9 mouse cellular contexts compared by ENCODE assay signal in genomic region chr11:106391546-106392188, GRCm38 (mm10). TPM values are rescaled to one million over a fixed set of nuclear protein-coding genes. Genes with fewer than 3 reads are reported as not detected.
A peak's percentile ranks its signal among the peaks of the same experiment; 100 is the strongest.
DNase-seq lines count a peak whose midpoint lies in the region; ATAC-seq lines count a peak whose summit lies in the region.
"Had no signal": no experiment of that assay in that cellular context is flagged by ENCODE, and none has a peak within 500 bp of the region (broad histone marks: within the 10 kb centered on the region; RNA-seq: fewer than 3 reads in every experiment).

No protein-coding gene starts in this region.

- H3K9me3 ChIP-seq in embryonic facial prominence, embryonic 14.5 days (ENCODE audit: control insufficient read depth, low read length): no peaks in the 10 kb centered on the region
- H3K9me3 ChIP-seq in heart, embryonic 10.5 days: no peaks in the 10 kb centered on the region
- H3K9me3 ChIP-seq in liver, embryonic 11.5 days (ENCODE audit: control insufficient read depth, low read length): no peaks in the 10 kb centered on the region
- no peaks in the 10 kb centered on the region for H3K9me3 ChIP-seq in stomach, embryonic 14.5 days (ENCODE audit: control insufficient read depth, low read depth, low read length)
- H3K9me3 ChIP-seq: heart, embryonic 13.5 days had no signal

- peaks cover 10% of the 10 kb centered on the region; the same call in 1 of the 2 replicates for H3K4me1 ChIP-seq in embryonic facial prominence, embryonic 14.5 days (ENCODE audit: control insufficient read depth, insufficient read depth, low read length)
- H3K4me1 ChIP-seq in heart, embryonic 10.5 days: peaks cover 9% of the 10 kb centered on the region; the same call in 1 of the 2 replicates
- peaks cover 34% of the 10 kb centered on the region for H3K4me1 ChIP-seq in liver, embryonic 11.5 days (replicated peaks; ENCODE audit: control insufficient read depth, insufficient read depth, low read length)
- H3K4me1 ChIP-seq in stomach, embryonic 14.5 days (ENCODE audit: control insufficient read depth, insufficient read depth, low read length): no peaks in the 10 kb centered on the region

- peak; percentile 52 to 73 for DNase-seq in CD8-positive naive resting alpha-beta T cell, adult 2 months (ENCODE audit: low read depth in 2 of 2, low spot score in 2 of 2)
- DNase-seq in adrenal gland, postnatal 36 days: peak; percentile 62 to 73
- DNase-seq in embryonic facial prominence, embryonic 14.5 days (ENCODE audit: low spot score): peak; percentile 79
- peak; percentile 84 for DNase-seq in heart, embryonic 10.5 days (ENCODE audit: low spot score)
- peak; percentile 85 for DNase-seq in kidney, postnatal 10 days
- peak; percentile 61 for DNase-seq in liver, embryonic 11.5 days (ENCODE audit: low spot score)
- peak; percentile 72 to 80 for DNase-seq in natural killer cell, adult 2 months (ENCODE audit: low spot score in 2 of 2)

- no peak overlapping the region for H3K9ac ChIP-seq in embryonic facial prominence, embryonic 14.5 days (ENCODE audit: low read depth, low read length)
- H3K9ac ChIP-seq in liver, embryonic 11.5 days (ENCODE audit: low read depth, low read length): no peak overlapping the region
- H3K9ac ChIP-seq in stomach, embryonic 14.5 days (replicated peaks; ENCODE audit: low read depth, low read length): no peak overlapping the region
- H3K9ac ChIP-seq: heart, embryonic 13.5 days had no signal

- no peak overlapping the region for H3K27ac ChIP-seq in embryonic facial prominence, embryonic 14.5 days (replicated peaks; ENCODE audit: low read depth, low read length)
- no peak overlapping the region for H3K27ac ChIP-seq in heart, embryonic 10.5 days
- 0 out of 2 replicates have a peak overlapping the region, but pooled peaks have one; percentile 52 for H3K27ac ChIP-seq in liver, embryonic 11.5 days (ENCODE audit: low read depth, low read length)
- no peak overlapping the region for H3K27ac ChIP-seq in stomach, embryonic 14.5 days (ENCODE audit: low read length)
- H3K27ac ChIP-seq: heart, embryonic 13.5 days had no signal

- ATAC-seq in embryonic facial prominence, embryonic 14.5 days (ENCODE audit: low read depth): peak; percentile 78
- ATAC-seq in liver, embryonic 11.5 days (replicated peaks; ENCODE audit: low FRiP score): peak; percentile 42
- 0 out of 2 replicates have a peak, but pooled peaks have one; percentile 30 for ATAC-seq in stomach, embryonic 14.5 days (ENCODE audit: insufficient number of reproducible peaks, insufficient read depth, low FRiP score, low read depth)

- 30% methylated on average over 6 of the region's 6 CpGs for WGBS in embryonic facial prominence, embryonic 14.5 days
- WGBS in heart, embryonic 10.5 days: 32% methylated on average over 6 of the region's 6 CpGs
- WGBS in liver, embryonic 11.5 days: 34% methylated on average over 6 of the region's 6 CpGs
- WGBS in stomach, embryonic 14.5 days: 31% methylated on average over 6 of the region's 6 CpGs

- H3K27me3 ChIP-seq in embryonic facial prominence, embryonic 14.5 days (replicated peaks; ENCODE audit: control insufficient read depth, insufficient read depth, low read length): no peaks in the 10 kb centered on the region
- no peaks in the 10 kb centered on the region for H3K27me3 ChIP-seq in heart, embryonic 10.5 days (ENCODE audit: insufficient read depth, poor library complexity, severe bottlenecking)
- H3K27me3 ChIP-seq in liver, embryonic 11.5 days (replicated peaks; ENCODE audit: control insufficient read depth, insufficient read depth, low read length): no peaks in the 10 kb centered on the region
- H3K27me3 ChIP-seq in stomach, embryonic 14.5 days (ENCODE audit: control insufficient read depth, insufficient read depth, low read length): no peaks in the 10 kb centered on the region
- H3K27me3 ChIP-seq: heart, embryonic 13.5 days had no signal

- 0 out of 2 replicates have a peak, but pooled peaks cover 4% of the 10 kb centered on the region for H3K36me3 ChIP-seq in embryonic facial prominence, embryonic 14.5 days (ENCODE audit: control insufficient read depth, insufficient read depth, low read length)
- H3K36me3 ChIP-seq in heart, embryonic 10.5 days: 0 out of 2 replicates have a peak, but pooled peaks cover 4% of the 10 kb centered on the region
- no peaks in the 10 kb centered on the region; the same call in 1 of the 2 replicates for H3K36me3 ChIP-seq in liver, embryonic 11.5 days (ENCODE audit: control insufficient read depth, insufficient read depth, low read length)
- H3K36me3 ChIP-seq in stomach, embryonic 14.5 days (ENCODE audit: control insufficient read depth, insufficient read depth, low read length): no peaks in the 10 kb centered on the region

- no peak overlapping the region for H3K4me3 ChIP-seq in embryonic facial prominence, embryonic 14.5 days (ENCODE audit: low read depth, low read length)
- no peak overlapping the region for H3K4me3 ChIP-seq in heart, embryonic 10.5 days
- no peak overlapping the region for H3K4me3 ChIP-seq in liver, embryonic 11.5 days (ENCODE audit: low read depth, low read length)
- no peak overlapping the region for H3K4me3 ChIP-seq in stomach, embryonic 14.5 days (ENCODE audit: low read depth, low read length)
- H3K4me3 ChIP-seq: heart, embryonic 13.5 days had no signal

- H3K4me2 ChIP-seq in embryonic facial prominence, embryonic 14.5 days (ENCODE audit: low read depth, low read length): no peak overlapping the region
- H3K4me2 ChIP-seq in liver, embryonic 11.5 days: no peak overlapping the region
- H3K4me2 ChIP-seq in stomach, embryonic 14.5 days (replicated peaks; ENCODE audit: low read depth, low read length): no peak overlapping the region
- H3K4me2 ChIP-seq: heart, embryonic 13.5 days had no signal

RNA-seq across cellular contexts. Expression of gene Icam2, which starts 3.8 kb away (rescaled TPM):
- total RNA-seq in adrenal gland, postnatal 36 days (2021): 10 to 100 TPM; 14.1 to 14.7 TPM
- polyA plus RNA-seq in embryonic facial prominence, embryonic 14.5 days (2014; fragmentation: Nextera tagmentation; extraction: Ambion mirVana): 42.2 and 44.3 TPM in 2 replicates
- polyA plus RNA-seq in heart, embryonic 10.5 days (2016; fragmentation: Nextera tagmentation; extraction: Ambion mirVana): 58.8 and 69.1 TPM in 2 replicates
- 36.2 and 41.6 TPM in 2 replicates for polyA plus RNA-seq in liver, embryonic 11.5 days (2014; fragmentation: Nextera tagmentation; extraction: Ambion mirVana)
- polyA plus RNA-seq in stomach, embryonic 14.5 days (2014; fragmentation: Nextera tagmentation; extraction: Ambion mirVana): 43.3 and 43.4 TPM in 2 replicates

RNA-seq across cellular contexts. Expression of gene Prr29, which starts 26.4 kb away (rescaled TPM):
- total RNA-seq in adrenal gland, postnatal 36 days (2021): not detected
- 0.92 and 0.93 TPM in 2 replicates for polyA plus RNA-seq in embryonic facial prominence, embryonic 14.5 days (2014; fragmentation: Nextera tagmentation; extraction: Ambion mirVana)
- polyA plus RNA-seq in heart, embryonic 10.5 days (2016; fragmentation: Nextera tagmentation; extraction: Ambion mirVana): 0.11 and 0.21 TPM in 2 replicates
- not detected in 2 replicates for polyA plus RNA-seq in liver, embryonic 11.5 days (2014; fragmentation: Nextera tagmentation; extraction: Ambion mirVana)
- 0.49 and 0.77 TPM in 2 replicates for polyA plus RNA-seq in stomach, embryonic 14.5 days (2014; fragmentation: Nextera tagmentation; extraction: Ambion mirVana)

RNA-seq across cellular contexts. Expression of gene Scn4a, which starts 38.6 kb away (rescaled TPM):
- under 1 TPM in 1 of 2 experiments, not detected in 1; 0.10 TPM for total RNA-seq in adrenal gland, postnatal 36 days (2021)
- polyA plus RNA-seq in embryonic facial prominence, embryonic 14.5 days (2014; fragmentation: Nextera tagmentation; extraction: Ambion mirVana): 0.98 and 1.5 TPM in 2 replicates
- polyA plus RNA-seq in heart, embryonic 10.5 days (2016; fragmentation: Nextera tagmentation; extraction: Ambion mirVana): 0.20 and 0.44 TPM in 2 replicates
- not detected in 2 replicates for polyA plus RNA-seq in liver, embryonic 11.5 days (2014; fragmentation: Nextera tagmentation; extraction: Ambion mirVana)
- polyA plus RNA-seq in stomach, embryonic 14.5 days (2014; fragmentation: Nextera tagmentation; extraction: Ambion mirVana): 0.13 TPM in 1 of 2 replicates, not detected in the other
